Mouse (Mus musculus) midbrain, embryonic 12.5 days (tissue): ENCODE measurements around the gene Nol12. TPM values are rescaled to one million over a fixed set of nuclear protein-coding genes. Genes with fewer than 3 reads are reported as not detected.

Source experiments
- ATAC-seq: fragments of 200-750 bp; cut with Nextera tagmentation; 2 replicates; pipeline ENCODE4 v1.8.0; 2017; ENCODE audit warnings: low read depth, moderate TSS enrichment, moderate library complexity; ENCODE audit not compliant: low FRiP score
- H3K27ac ChIP-seq: fragments of 300-500 bp; sonication (generic); replicated peaks from 2 replicates; pipeline ENCODE4 v1.5.1; 2016; ENCODE audit warnings: mild to moderate bottlenecking
- H3K27me3 ChIP-seq: fragments of 300-500 bp; sonication (generic); 2 replicates; pipeline ENCODE4 v1.6.1; 2016; ENCODE audit warnings: mild to moderate bottlenecking
- H3K36me3 ChIP-seq: fragments of 300-500 bp; sonication (generic); 2 replicates; pipeline ENCODE4 v1.6.1; 2016
- H3K4me1 ChIP-seq: fragments of 300-500 bp; sonication (generic); 2 replicates; pipeline ENCODE4 v1.6.1; 2016
- H3K4me2 ChIP-seq: fragments of 300-500 bp; sonication (generic); replicated peaks from 2 replicates; pipeline ENCODE4 v1.6.1; 2016; ENCODE audit warnings: mild to moderate bottlenecking, moderate library complexity
- H3K4me3 ChIP-seq: fragments of 300-500 bp; sonication (generic); 2 replicates; pipeline ENCODE4 v1.5.1; 2016; ENCODE audit warnings: mild to moderate bottlenecking
- H3K9ac ChIP-seq: fragments of 300-500 bp; sonication (generic); replicated peaks from 2 replicates; pipeline ENCODE4 v1.6.1; 2016; ENCODE audit warnings: mild to moderate bottlenecking, moderate library complexity
- H3K9me3 ChIP-seq: fragments of 300-500 bp; sonication (generic); 2 replicates; pipeline ENCODE4 v1.6.1; 2016; ENCODE audit warnings: mild to moderate bottlenecking
- WGBS: fragments of 180-500 bp; shearing (Covaris S2); methylation state at CpG from one replicate; pipeline ENCODE4 v1.1.7; 2016; 5-methylcytosine and 5-hydroxymethylcytosine counted together
- polyA plus RNA-seq: library from polyadenylated mRNA; unstranded; fragments of >200 nt; fragmentation: Nextera tagmentation; extraction: Ambion mirVana; gene quantifications from 2 replicates; pipeline ENCODE4 v1.2.1, GENCODE M21; 2016

The Nol12 gene
- polyA plus RNA-seq: 50.2 and 59.6 TPM in 2 replicates

- WGBS: under 1% methylated on average over 42 of the region's 42 CpGs
- peak; percentile 87 for ATAC-seq
- H3K36me3 ChIP-seq: peaks cover 34% of the 10 kb centered on the region
- H3K9me3 ChIP-seq: no peaks in the 10 kb centered on the region
- peak within 1 kb of the TSS; percentile 72 for H3K4me3 ChIP-seq
- H3K27me3 ChIP-seq: peaks cover 3% of the 10 kb centered on the region; the same call in 1 of the 2 replicates
- H3K9ac ChIP-seq: peak within 1 kb of the TSS; percentile 65
- H3K27ac ChIP-seq: peak within 1 kb of the TSS; percentile 66
- peaks cover 14% of the 10 kb centered on the region for H3K4me1 ChIP-seq
- H3K4me2 ChIP-seq: peak within 1 kb of the TSS; percentile 79
Measured at GRCm38 (mm10) chr15:78934784-78935320, at the start of gene Nol12. Gene Nol12, plus strand, starts transcription at chr15:78934933.

DNA sequence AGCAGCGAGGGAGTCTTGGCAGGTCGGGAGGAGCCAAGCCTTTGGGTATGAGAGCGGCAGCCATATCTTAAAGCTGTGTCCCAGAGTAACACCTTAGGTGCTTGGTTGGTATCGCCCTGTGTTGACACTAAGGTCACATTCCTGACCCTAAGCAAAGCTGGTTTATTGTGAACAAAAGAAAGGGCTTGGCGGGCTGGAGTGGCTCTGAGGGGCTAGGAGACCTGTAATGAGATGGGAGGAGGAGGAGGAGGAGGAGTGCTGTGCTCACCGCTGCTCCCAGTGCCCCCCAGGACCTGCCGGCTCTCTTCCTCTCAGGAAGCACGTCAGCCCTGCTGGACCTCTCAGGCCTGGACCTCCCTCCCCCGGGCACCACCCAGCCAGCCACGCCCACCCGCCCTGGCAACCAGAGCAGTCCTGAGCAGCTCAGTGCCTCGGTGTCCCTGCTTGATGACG lies 45.3 kb upstream of the Nol12 start:
- Histone ChIP-seq H3K27me3 (no peaks in the 10 kb centered on the region), H3K4me2 (no peak overlapping the region), H3K27ac (no peak overlapping the region), H3K4me1 (peaks cover 8% of the 10 kb centered on the region; the same call in 1 of the 2 replicates), H3K4me3 (no peak overlapping the region), H3K9ac (no peak overlapping the region), H3K36me3 (peaks cover 90% of the 10 kb centered on the region), H3K9me3 (no peaks in the 10 kb centered on the region)
- no peak for ATAC-seq
- 15% methylated on average over 13 of the region's 13 CpGs for WGBS

GRCm38 (mm10) chr15:78892440-78892839 lies 42.3 kb upstream of the Nol12 start:
- 57% methylated on average over 7 of the region's 7 CpGs for WGBS
- Histone ChIP-seq H3K36me3 (peaks cover 63% of the 10 kb centered on the region), H3K27ac (no peak overlapping the region)

GRCm38 (mm10) chr15:78894726-78895125 lies 40.0 kb upstream of the Nol12 start:
- Histone ChIP-seq H3K4me1 (peaks cover 5% of the 10 kb centered on the region; the same call in 1 of the 2 replicates), H3K4me2 (no peak overlapping the region), H3K27me3 (peaks cover 16% of the 10 kb centered on the region), H3K4me3 (no peak overlapping the region), H3K9ac (no peak overlapping the region), H3K9me3 (no peaks in the 10 kb centered on the region), H3K36me3 (peaks cover 44% of the 10 kb centered on the region), H3K27ac (no peak overlapping the region)
- ATAC-seq: no peak
- WGBS: 79% methylated on average over 13 of the region's 13 CpGs

More at GRCm38 (mm10) chr15:78892440-78892839, 42.3 kb upstream of the Nol12 start:
- no peaks in the 10 kb centered on the region for H3K9me3 ChIP-seq
- H3K9ac ChIP-seq: no peak overlapping the region
- no peaks in the 10 kb centered on the region for H3K27me3 ChIP-seq
- H3K4me3 ChIP-seq: no peak overlapping the region
- ATAC-seq: no peak
- peaks cover 8% of the 10 kb centered on the region; the same call in 1 of the 2 replicates for H3K4me1 ChIP-seq
- H3K4me2 ChIP-seq: no peak overlapping the region

GRCm38 (mm10) chr15:78895741-78896140 lies 39.0 kb upstream of the Nol12 start:
- Histone ChIP-seq H3K4me3 (no peak overlapping the region), H3K9me3 (no peaks in the 10 kb centered on the region), H3K9ac (no peak overlapping the region), H3K4me2 (no peak overlapping the region), H3K27ac (0 out of 2 replicates have a peak overlapping the region, but pooled peaks have one; percentile 32), H3K27me3 (peaks cover 26% of the 10 kb centered on the region), H3K4me1 (peaks cover 15% of the 10 kb centered on the region), H3K36me3 (peaks cover 36% of the 10 kb centered on the region)
- ATAC-seq: no peak
- 87% methylated on average over 2 of the region's 2 CpGs for WGBS

- 93% methylated on average over 3 of the region's 3 CpGs for WGBS
- ATAC-seq: no peak
- 0 out of 2 replicates have a peak overlapping the region, but pooled peaks have one; percentile 32 for H3K27ac ChIP-seq
Measured at GRCm38 (mm10) chr15:78896149-78896548, 38.6 kb upstream of the Nol12 start.

GRCm38 (mm10) chr15:78897488-78897887 lies 37.2 kb upstream of the Nol12 start:
- H3K36me3 ChIP-seq: peaks cover 18% of the 10 kb centered on the region
- ATAC-seq: no peak
- 90% methylated on average over 4 of the region's 4 CpGs for WGBS
- peaks cover 40% of the 10 kb centered on the region for H3K27me3 ChIP-seq
- H3K4me2 ChIP-seq: no peak overlapping the region
- peaks cover 25% of the 10 kb centered on the region for H3K4me1 ChIP-seq
- H3K4me3 ChIP-seq: no peak overlapping the region
- no peak overlapping the region for H3K27ac ChIP-seq
- H3K9me3 ChIP-seq: no peaks in the 10 kb centered on the region
- H3K9ac ChIP-seq: no peak overlapping the region

More at GRCm38 (mm10) chr15:78896149-78896548, 38.6 kb upstream of the Nol12 start:
- H3K9ac ChIP-seq: no peak overlapping the region
- H3K27me3 ChIP-seq: peaks cover 30% of the 10 kb centered on the region
- peaks cover 19% of the 10 kb centered on the region for H3K4me1 ChIP-seq
- H3K4me3 ChIP-seq: no peak overlapping the region
- no peak overlapping the region for H3K4me2 ChIP-seq
- peaks cover 32% of the 10 kb centered on the region for H3K36me3 ChIP-seq
- no peaks in the 10 kb centered on the region for H3K9me3 ChIP-seq

GRCm38 (mm10) chr15:78898507-78899001 lies 36.2 kb upstream of the Nol12 start:
- Histone ChIP-seq H3K4me2 (no peak overlapping the region), H3K27me3 (peaks cover 40% of the 10 kb centered on the region), H3K36me3 (peaks cover 8% of the 10 kb centered on the region), H3K9me3 (no peaks in the 10 kb centered on the region), H3K4me1 (peaks cover 25% of the 10 kb centered on the region), H3K27ac (no peak overlapping the region), H3K9ac (no peak overlapping the region), H3K4me3 (no peak overlapping the region)
- ATAC-seq: no peak
- 56% methylated on average over 6 of the region's 6 CpGs for WGBS

DNA sequence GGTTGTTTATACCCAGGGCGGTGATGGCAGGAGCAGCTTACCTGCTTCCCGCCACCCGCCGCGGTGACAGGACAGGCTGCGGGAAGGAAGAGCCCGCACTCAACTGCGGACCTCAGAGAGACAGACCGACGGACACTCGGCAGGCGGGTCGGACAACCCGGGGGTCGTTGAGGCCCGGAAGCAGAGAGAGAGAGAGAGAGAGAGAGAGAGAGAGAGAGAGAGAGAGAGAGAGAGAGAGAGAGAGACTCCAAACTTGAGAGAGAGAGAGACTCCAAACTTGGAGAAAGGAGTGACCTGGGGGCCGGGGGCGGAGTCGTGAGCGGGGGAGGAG lies 35.4 kb upstream of the Nol12 start, which contains the start of gene Gm49510:
Gene Gm49510 (plus strand): TSS at position 259 of the 331 bp plus-strand sequence.
- Histone ChIP-seq H3K4me3 (peak within 1 kb of the TSS; percentile 53), H3K36me3 (no peaks in the 10 kb centered on the region), H3K4me1 (peaks cover 25% of the 10 kb centered on the region), H3K4me2 (peak within 1 kb of the TSS; percentile 94), H3K9ac (peak within 1 kb of the TSS; percentile 65), H3K9me3 (no peaks in the 10 kb centered on the region), H3K27me3 (peaks cover 40% of the 10 kb centered on the region), H3K27ac (no peak within 1 kb of the TSS)
- ATAC-seq: no peak
- WGBS: 5% methylated on average over 19 of the region's 20 CpGs

DNA sequence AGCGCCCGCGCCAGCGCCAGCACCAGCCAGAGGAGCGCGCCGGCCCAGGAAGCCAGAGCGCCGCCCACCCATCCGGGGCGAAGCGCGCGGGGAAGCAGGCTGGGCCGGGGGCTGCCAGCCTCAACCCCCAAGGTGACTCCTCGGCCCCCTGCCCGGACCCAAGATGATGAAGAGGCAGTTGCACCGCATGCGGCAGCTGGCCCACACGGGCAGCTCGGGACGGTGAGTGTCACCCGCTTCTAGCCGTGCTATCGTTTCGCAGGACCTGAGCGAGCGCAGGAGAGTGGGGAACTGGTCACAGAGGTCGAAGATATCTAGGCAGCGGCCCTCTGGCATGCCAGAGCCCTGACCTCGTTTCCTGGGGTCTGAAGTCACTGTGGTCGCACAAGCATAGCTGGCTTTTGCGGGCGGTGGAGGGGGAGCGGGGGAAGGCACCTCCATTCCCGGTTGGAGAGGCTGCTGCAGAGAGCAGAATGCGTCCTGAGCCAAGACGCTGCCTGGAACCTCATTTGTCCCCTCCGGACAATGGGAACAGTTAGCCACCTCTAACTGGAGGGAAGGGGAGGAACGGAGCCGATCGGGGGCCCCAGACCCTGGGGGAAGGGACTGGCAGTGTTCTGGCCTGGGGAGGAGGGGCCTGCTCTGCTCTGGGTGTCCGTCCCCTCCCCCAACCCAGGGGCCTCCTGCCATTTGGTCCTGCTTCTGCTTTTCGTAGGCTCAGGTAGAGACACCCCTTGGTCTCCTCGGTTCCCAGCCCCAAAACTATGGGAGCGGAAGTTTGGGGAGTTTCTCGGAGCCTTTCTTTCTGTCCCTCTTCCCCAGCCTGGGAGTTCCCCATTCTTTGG lies 34.8 kb upstream of the Nol12 start, which contains the start of gene Sh3bp1:
Gene Sh3bp1 (plus strand): TSS at position 29 of the 845 bp plus-strand sequence.
- H3K36me3 ChIP-seq: no peaks in the 10 kb centered on the region
- H3K9me3 ChIP-seq: no peaks in the 10 kb centered on the region
- 1% methylated on average over 46 of the region's 47 CpGs for WGBS
- peak within 1 kb of the TSS; percentile 53 for H3K4me3 ChIP-seq
- peaks cover 40% of the 10 kb centered on the region for H3K27me3 ChIP-seq
- peak within 1 kb of the TSS; percentile 94 for H3K4me2 ChIP-seq
- peak within 1 kb of the TSS; percentile 65 for H3K9ac ChIP-seq
- peaks cover 25% of the 10 kb centered on the region for H3K4me1 ChIP-seq
- no peak within 1 kb of the TSS for H3K27ac ChIP-seq
- peak; percentile 61 for ATAC-seq

GRCm38 (mm10) chr15:78900585-78901421 lies 33.9 kb upstream of the Nol12 start:
- H3K4me2 ChIP-seq: peak overlapping the region; percentile 94
- ATAC-seq: no peak

More at GRCm38 (mm10) chr15:78900585-78901421, 33.9 kb upstream of the Nol12 start:
- no peaks in the 10 kb centered on the region for H3K9me3 ChIP-seq
- peaks cover 40% of the 10 kb centered on the region for H3K27me3 ChIP-seq
- H3K9ac ChIP-seq: peak overlapping the region; percentile 43
- no peak overlapping the region for H3K27ac ChIP-seq
- 21% methylated on average over 18 of the region's 18 CpGs for WGBS
- peaks cover 25% of the 10 kb centered on the region for H3K4me1 ChIP-seq
- peak overlapping the region; percentile 53 for H3K4me3 ChIP-seq
- H3K36me3 ChIP-seq: no peaks in the 10 kb centered on the region
